Mouse (Mus musculus) adrenal gland, adult 18-20 months (tissue): ENCODE data around the gene Traip. TPM values are rescaled to one million over a fixed set of nuclear protein-coding genes. Genes with fewer than 3 reads are reported as not detected.

Experiments used
- DNase-seq, 2 experiments: peaks; one replicate each; pipeline ENCODE4 v3.0.0; 2021 to 2022; ENCODE audit warnings: low spot score in 2 of 2
- total RNA-seq, 2 experiments: library from RNA; stranded (reverse); gene quantifications; 1 replicate in 1 of 2; 2 replicates in 1 of 2; pipeline ENCODE4 v1.2.3; 2021

The Traip gene
- total RNA-seq, 2 experiments from 2014 or later, result 1.0 to 1.1 TPM

DNA sequence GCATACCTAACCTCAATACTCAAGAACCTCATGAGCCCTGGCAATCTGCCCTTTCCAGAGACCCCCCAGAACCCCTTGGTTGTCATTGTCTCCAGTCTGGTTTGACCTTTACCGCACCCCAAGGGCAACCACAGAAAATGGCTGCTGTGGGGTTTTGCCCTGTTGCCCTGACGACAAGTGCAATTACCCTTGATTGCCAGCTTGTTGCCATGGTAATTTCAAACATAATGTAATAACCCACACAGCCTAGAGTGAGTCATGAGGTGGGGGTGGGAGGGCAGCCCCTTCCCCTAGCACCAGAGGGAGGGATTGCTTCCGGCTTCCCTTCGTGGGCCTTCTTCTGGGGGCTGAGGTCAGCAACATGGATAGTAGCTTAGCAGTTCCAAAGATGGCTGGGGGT is 17.7 kb upstream of the Traip start:
- DNase-seq, result no peak

DNA sequence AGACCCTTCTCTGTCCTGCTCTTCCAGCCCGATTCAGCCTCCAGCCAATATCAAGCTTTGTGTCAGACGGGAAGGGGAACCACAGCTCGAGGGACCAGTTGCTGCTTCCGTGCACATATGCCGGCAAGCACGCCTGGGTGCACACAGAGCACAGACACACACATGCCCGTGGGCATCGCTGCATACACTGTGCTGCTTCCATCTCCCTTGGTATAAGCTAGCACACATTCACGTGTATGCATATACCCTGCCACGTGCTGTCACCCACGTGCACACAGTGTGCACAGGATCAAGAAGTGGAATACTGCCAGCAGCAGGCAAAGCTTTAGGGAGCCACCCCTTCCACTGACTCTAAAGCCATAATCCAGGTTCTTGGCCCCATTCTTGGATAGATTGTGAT is 15.8 kb upstream of the Traip start:
- DNase-seq, result no peak

DNA sequence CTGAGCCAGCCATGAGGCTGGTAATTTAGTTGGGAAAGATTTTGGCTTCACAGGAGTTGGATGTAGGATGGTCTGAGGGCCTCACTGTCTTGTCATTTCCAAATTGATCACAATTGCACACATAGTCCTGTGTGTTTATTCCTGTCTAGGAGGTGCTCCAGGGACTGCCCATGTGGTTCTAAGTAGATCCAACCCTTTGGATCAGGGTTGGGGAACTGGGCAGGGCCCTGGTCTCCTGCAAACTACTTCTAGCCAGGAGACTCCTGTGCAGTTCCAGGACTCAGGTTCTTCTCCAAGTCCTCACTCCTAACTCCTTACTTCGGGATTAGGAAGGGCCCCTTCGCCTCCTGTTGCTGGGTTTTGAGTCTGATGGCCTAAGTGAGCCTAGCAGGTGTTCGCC is 14.6 kb upstream of the Traip start, which contains the start of gene Camkv:
TSS of gene Camkv (plus strand) at position 301 of the 400 bp plus-strand sequence.
- no peak for DNase-seq

DNA sequence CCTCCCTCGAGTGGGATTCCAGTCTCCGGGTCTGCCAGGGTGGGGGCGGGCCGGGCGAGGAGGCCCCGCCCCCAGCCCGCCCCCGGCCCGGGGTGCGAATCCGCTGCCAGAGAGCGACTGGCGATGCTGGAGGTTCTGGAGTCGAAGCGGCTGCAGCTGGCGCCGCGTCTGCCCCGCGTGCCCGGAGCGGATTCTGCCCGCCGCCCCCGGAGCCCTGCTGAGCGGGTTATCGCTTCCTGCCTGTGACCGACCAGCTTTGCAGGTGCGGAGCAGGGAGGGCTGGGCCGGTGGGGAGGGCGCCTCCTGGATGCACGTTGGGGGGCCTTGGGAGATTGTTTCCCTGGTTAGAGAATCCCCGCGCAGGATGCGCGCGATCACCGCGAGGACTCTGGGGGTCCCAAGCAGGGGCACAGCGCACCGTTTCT is 14.1 kb upstream of the Traip start:
- peak in 1 of 2 experiments; percentile 26 for DNase-seq

DNA sequence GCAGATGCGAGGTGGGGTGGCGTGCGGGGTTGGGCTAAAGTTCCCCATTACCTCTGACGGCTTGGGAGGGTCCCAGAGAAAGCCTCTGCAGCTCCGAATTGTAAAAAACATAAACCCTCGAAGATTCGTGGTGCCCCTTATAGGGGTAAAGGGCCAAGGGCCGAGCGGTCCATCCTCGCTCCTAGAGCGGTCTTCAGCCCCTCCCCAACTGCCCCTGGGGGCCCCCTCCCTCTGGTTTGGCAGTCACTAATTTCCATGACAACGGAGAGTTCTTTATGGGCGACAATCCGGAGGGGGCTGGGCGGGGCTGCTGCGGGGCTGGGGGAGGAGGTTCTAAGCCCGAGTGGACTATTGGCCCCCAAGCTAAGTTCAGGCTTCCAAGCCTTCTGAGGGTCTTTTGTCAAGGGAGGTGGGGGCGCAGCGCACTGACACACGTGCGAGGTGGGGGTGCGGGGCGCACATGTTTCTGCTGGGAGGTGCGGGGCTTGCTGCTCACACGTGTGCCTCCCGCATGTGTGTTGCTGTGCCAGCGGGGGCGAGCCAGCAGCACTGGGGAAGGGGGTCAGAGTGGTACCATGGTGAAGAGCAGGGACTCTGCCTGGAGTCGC is 13.6 kb upstream of the Traip start:
- DNase-seq, result no peak

DNA sequence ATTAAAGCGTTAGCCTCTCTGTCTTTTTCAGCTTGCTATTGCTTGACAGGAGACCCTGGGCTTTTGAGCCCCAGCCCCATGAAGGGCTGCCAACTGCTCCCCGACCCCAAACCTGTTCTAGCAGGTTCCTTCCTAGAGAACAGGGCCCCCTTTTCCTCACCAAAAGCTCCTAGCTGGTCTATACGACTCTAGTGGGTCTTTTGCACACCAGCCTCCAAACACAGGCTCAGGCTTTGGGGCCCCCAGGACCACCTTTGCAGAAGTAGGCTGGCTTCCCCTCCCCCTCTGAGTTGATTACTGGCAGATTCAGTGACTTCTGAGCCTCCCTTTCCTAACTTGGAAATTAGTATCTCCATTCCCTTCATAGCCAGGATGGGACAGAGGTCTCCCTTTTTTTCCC is 13.1 kb upstream of the Traip start:
- DNase-seq, result no peak

DNA sequence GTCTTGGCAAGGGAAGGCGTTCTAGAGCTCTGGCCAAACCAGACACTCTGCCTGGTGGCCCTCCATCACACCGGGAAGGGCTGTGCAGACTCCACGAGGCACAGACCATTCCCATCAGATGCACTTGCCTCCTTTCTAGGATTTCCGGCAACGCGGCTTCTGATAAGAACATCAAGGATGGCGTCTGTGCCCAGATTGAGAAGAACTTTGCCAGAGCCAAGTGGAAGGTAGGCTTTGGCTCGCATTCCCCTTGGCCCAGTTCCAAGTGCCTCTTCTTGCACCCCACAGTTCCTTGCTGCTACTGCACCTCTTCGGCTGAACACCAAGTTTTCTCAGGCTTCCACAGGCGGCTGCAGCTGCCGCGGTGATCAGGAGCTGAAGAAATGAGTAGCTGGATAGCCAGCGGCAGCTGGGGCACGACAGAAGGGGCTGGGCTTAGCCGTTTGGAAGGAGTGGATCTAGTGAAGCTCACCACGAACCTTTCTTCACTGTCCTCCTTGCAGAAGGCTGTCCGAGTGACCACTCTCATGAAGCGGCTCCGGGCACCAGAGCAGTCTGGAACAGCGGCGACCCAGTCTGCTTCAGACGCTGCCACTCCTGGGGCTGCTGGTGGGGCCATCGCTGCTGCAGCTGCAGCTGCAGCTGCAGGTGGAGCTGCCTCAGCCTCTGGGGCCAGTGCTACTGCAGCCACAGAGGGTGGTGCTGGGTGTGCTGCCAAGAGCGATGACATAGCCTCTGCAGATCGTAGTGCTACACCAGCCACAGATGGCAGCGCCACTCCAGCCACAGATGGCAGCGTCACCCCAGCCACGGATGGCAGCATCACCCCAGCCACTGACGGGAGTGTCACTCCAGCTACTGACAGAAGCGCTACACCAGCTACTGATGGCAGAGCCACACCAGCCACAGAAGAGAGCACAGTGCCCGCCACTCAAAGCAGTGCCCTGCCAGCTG is 2.4 kb upstream of the Traip start:
- no peak for DNase-seq

DNA sequence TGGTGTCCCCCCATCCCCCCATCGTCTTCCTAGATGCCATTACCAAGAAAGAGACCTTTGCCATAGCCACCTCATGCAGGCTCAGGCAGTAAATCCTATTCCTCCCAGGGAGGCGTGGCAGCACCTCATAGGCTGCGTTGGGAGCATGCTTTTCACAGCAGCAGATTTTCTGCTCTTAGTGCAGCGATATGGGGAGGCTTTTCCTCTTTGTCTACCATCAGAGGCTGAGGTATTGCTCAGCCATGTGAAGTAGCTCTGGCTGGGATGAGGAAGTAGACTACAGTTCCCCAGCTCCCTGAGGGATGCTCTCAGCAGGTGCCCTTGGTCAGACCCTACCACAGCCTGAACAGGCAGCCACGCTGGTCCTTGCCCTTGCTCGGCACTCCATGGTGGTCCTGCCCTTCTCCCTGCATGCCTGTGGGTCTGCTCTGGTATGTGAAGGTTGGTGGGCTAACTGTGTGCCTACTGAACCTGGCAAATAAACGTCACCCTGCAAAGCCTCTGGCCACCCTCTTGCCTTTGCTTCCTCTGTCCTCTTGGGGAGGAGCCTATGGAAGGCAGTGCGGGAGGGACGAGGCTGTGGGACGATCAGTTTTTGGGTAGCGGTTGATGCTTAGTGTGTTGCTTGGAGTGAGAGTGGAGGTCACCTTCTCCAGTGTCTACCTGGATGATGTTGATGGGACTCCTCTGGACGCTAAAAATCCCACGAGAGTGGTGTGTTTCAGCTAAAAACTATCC is 583 bp upstream of the Traip start:
- DNase-seq, result no peak

DNA sequence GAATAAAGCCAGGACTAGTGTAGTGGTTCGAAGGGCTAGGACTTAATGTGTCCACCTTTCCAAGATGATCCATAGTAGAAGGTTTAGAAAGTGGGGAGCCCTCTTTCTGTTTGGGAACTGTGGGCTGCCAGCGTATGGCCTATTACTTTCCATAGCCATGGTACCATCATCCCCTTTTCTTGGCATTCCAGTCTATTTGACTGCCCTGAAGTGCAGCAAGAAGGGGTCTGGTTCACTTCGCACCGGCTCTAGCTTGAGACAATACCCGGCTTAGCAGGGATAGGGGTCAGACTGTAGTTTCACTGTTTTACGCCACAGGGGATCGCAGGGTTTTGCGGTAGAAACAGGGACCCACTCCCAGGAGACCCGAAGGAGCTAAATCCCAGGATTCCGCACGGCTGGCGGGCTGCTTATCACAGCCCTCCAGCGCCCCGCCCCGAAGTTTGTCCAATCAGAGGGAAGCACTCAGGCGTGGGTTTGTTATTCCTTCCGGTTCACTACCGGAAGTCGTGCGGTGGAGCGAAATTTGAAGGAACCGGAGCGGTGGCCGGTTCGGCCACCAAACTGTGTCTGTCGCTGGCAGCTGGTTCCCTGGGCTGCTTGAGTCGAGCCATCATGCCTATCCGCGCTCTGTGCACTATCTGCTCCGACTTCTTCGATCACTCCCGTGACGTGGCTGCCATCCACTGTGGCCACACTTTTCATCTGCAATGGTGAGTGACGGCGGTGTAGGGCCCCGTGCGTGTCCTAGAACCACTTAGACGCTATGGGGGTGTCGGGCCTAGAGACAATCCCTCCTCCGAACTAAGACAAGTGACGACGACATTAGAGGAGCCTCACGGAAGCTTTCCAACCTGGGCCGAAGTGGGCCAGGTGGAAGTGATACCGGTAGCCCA is 772 bp downstream of the Traip start:
- DNase-seq, result peak; percentile 87 to 89

DNA sequence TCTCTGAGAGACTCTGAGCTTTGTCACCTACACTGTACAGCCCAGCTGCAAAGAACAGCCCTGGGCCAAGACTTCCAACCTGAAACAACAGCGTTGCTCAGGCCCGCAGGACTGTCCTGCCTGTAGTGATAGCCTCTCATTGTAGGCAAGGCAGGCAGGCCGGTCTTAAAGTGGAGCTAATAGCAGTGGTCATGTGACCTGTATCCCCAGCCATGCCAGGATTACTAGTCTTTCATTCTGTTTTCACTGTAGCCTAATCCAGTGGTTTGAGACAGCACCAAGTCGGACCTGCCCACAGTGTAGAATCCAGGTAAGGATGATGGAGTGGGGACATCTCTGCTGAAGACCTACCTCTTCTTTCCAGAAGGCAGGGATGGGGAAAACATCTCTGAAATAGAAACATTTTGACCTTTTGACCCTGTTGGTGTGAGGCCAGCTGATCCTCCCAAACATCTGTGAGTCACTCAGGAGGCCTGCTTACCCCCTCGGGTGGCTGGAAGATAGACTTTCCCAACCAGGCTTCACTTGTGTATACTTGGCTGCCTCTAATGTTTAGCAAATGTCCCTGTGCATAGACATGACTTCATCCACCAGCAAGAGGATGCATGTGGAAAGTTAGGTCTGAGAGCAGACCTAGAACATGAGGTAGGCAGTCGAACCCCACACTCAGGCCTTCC is 5.8 kb downstream of the Traip start:
- no peak for DNase-seq

DNA sequence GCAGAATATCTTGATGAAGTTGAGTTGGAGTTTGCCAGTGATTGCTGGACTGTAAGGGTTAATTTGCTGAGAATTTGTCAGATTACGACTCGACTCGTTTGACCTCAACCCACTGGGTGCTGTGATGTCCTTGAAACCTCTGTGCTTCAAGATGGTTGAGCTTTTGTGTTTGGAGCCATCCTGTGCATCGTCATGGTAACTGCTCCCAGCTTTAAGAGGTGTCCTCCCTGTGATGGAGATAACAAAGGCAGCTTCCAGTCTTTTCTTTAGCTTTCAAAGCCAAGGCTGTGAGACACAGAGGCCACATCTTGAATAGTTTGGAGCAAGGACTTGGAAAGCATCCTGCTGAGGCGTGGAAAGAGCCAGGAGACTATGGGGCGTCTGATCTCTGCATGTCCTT is 7.2 kb downstream of the Traip start:
- DNase-seq, result no peak

DNA sequence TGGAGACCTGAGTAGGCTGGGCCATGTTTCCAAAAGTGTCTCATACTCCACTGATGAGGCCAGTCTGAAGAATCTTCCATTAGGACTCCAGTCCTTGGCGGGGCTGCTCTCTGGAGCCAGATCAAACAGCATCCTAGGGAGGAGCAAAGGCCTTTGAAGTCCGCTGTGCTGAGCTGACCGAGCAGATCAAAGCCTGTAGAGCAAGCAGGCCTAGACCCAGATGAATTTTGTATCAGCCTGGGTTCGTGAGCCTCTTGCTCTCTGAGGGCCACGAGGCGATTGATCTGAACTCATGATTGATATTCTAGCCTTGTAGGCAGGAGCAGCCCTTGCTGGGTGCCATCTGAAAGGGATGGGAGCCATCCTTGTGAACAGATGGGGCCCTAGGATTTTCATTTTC is 10.0 kb downstream of the Traip start:
- no peak for DNase-seq

DNA sequence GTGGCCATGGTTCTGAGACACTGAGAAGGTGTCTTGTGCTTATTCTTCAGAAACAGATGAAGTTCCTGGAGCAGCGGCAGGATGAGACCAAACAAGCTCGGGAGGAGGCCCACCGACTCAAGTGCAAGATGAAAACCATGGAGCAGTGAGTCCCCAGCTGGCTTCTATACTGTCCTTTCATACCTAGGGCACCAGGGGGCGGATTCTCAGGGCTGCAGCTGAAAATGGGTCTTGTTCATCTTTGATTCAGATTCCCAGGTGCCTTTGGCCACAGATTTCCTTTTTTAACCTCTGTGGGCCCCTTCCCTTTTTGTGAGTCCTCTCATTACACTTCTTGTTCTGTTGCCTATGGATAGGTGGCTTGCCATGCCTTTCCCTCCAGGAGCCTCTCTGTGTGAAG is 11.0 kb downstream of the Traip start:
- DNase-seq, result no peak

DNA sequence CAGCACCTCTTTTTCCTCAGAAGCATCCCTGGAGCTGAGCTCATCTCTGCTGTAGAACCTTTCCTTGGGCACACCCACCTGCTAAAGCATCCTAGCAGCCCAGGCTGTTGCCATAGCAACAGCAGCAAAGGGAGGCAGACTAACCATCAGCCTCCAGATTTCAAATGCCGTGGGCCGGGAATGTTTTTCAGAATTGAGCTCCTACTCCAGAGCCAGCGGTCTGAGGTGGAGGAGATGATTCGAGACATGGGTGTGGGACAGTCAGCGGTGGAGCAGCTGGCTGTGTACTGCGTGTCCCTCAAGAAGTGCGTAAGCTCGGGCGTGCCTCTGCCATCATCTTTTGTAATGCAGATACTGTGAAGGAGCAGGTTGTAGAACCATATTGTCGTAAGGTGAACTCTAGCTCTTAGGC is 11.4 kb downstream of the Traip start:
- DNase-seq, result no peak

DNA sequence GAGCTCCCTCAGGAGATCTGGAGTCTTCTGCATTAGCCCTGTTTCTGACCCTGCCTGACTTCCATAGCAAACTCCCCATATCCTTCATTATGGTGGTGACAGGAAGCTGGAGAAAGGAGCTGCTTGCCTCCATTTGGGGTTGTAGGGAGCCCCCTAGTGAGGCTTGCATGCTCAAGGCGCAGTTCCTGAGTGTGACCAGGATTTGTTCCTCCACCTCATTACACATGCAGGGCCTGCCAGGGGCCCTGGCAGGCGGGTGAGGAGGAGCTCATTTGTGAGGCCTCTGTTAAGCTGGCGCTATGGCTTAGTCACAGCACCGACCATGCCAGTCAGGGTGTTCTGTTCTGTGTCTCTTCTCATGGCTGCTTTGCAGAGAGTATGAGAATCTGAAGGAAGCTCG is 11.9 kb downstream of the Traip start:
- DNase-seq, result no peak

DNA sequence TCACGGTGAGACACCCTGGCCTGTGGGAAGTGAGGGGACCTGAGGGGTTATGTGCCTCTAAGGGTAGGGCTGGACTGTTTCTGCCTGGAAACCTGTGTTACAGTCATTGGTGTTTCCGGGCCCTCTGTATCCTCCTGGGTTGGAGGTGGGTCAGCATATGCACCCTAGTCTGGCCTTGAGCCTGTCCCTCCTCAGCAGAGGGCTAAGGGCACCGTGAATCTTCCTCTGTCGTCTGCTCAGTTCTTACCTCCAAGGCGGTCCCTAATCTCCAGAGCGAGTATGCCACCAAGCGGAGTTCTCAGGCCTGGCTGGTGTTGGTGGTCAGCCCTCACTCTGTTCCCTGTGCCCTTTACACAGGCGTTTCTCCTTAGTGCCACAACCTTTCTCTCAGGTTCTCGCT is 13.0 kb downstream of the Traip start:
- DNase-seq, result no peak

DNA sequence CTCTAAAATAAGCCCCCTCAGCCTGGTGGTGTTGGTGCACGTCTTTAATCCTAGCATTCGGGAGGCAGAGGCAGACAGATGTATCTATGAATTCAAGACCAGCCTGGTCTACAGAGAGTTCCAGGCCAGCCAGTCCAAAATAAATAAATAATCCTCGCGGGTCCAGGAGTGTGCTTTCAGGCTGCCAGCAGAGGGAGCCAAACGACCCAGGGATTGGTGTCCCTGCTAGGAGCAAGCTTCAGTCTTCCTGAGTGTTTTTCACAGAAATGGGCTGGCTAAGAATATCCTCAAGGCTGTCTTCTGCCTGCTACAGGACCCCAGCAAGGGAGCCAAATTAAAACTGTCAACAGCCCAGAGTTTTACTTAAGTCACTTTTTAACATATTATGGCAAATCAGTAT is 13.8 kb downstream of the Traip start:
- DNase-seq, result peak; percentile 69 to 73

DNA sequence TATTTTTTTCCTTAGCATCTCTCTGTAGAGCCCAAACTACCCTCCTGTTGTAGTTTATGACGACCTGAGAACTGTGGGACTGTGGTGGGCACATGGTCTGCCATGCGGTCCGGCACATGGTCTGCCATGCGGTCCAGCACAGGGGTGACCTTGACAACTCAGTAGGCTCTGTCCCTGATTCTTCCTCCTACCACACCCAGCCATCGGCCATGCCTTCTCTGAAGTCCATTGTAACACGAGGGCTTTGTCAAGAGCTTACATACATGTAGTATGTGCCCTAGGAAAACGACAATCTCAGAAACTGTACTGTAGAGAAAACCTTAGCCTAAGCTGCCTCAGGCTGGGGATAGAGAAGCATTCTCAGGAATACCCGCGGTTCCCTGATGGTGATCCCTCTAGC is 14.7 kb downstream of the Traip start:
- DNase-seq, result no peak

DNA sequence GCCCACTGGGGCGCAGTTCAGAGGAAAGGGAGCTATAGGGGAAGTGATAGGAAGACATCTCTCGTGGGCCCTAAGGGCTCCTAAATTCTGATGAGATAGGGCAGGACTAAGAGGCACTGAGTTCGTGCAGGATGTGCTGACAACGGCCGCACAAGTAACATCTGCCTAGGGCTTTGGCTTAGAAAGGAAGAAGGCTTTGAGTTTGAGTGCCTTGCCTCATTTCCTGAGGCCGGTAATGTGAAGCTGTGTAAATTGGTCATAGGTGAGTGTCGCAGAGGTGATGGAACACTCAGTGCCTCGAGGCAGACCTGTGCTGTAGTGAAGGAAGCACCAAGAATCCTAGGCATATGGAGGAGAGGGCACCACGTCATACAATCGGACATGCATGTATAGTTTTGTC is 16.7 kb downstream of the Traip start:
- no peak for DNase-seq

DNA sequence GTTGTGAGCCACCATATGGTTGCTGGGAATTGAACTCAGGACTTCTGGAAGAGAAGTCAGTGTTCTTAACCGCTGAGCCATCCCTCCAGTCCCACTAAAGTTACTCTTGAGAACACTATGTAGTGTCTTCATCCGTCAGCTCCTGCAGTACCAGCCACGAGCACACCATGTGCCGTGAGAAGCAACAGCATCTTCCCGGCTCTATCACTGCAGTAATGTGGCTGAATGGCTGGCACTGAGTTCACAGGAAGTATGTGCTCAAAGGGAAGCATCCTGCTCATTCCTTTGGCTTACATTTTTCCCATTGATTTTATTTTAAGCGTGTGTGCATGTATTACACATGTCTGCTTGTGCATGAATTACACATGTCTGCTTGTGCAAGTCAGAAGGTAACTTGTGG is 17.5 kb downstream of the Traip start:
- no peak for DNase-seq
